Mouse (Mus musculus): ENCODE data around the gene Camkv. TPM values are rescaled to one million over a fixed set of nuclear protein-coding genes. Genes with fewer than 3 reads are reported as not detected.

Camkv gene
- polyA plus RNA-seq, 1 experiment from 2014 or later: 63.4 TPM

DNA sequence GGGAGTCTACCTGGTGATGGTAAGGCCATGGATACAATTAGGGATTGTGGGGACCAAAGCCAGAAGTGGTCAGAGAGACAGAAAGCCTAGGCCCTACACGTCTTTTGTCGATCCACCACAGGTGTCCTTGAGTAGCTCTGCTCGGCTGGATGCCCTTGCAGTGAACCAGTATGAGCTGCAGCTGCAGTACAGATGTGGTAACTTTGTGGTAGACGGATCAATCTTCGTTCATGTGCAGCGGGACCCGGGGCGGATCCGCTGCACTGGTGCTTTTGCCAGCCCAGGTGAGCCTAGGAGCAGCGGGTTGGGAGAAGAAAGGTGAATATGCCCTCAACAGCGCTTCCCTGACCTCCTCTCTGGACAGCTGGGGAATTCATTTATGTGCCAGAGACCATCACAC, 57.5 kb downstream of the Camkv start:
- Histone ChIP-seq H3K4me2 (ENCODE audit: low read length) (no peak overlapping the region), H3K27ac (ENCODE audit: low read depth, low read length) (no peak overlapping the region), H3K36me3 (ENCODE audit: control insufficient read depth, insufficient read depth, low read length) (no peaks in the 10 kb centered on the region), H3K27me3 (replicated peaks; ENCODE audit: control insufficient read depth, insufficient read depth, low read length) (no peaks in the 10 kb centered on the region), H3K9ac (ENCODE audit: low read depth, low read length) (no peak overlapping the region), H3K4me3 (ENCODE audit: low read length) (no peak overlapping the region), H3K4me1 (ENCODE audit: control insufficient read depth, insufficient read depth, low read depth, low read length) (no peaks in the 10 kb centered on the region), H3K9me3 (ENCODE audit: control insufficient read depth, low read length) (no peaks in the 10 kb centered on the region)
- no peak for ATAC-seq
- WGBS: 84% methylated on average over 11 of the region's 11 CpGs

DNA sequence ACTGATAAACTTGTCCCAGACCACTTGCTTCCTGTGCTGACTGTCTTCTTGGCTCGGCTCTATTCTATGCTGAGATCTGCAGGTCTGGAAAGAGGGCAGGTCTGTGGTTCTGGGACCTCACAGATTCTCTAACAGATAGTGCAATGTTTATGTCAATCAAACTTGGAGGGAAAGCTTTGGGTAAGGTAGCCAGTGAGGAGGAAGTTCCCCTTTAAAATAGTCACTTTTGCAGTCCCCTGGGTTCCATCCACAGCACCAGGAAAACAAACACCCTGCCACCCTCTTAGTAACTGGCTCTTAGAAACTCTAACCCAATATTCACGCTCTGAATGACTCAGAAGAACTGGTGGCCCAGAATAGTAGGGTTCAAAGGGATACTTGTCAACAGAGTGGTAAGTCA, 59.0 kb downstream of the Camkv start:
- H3K27me3 ChIP-seq (replicated peaks; ENCODE audit: control insufficient read depth, insufficient read depth, low read length): no peaks in the 10 kb centered on the region
- H3K4me1 ChIP-seq (ENCODE audit: control insufficient read depth, insufficient read depth, low read depth, low read length): no peaks in the 10 kb centered on the region
- ATAC-seq: no peak
- WGBS: 79% methylated on average over 2 of the region's 2 CpGs
- H3K27ac ChIP-seq (ENCODE audit: low read depth, low read length): no peak overlapping the region
- no peaks in the 10 kb centered on the region for H3K36me3 ChIP-seq (ENCODE audit: control insufficient read depth, insufficient read depth, low read length)
- no peaks in the 10 kb centered on the region for H3K9me3 ChIP-seq (ENCODE audit: control insufficient read depth, low read length)
- no peak overlapping the region for H3K9ac ChIP-seq (ENCODE audit: low read depth, low read length)
- no peak overlapping the region for H3K4me2 ChIP-seq (ENCODE audit: low read length)
- no peak overlapping the region for H3K4me3 ChIP-seq (ENCODE audit: low read length)

DNA sequence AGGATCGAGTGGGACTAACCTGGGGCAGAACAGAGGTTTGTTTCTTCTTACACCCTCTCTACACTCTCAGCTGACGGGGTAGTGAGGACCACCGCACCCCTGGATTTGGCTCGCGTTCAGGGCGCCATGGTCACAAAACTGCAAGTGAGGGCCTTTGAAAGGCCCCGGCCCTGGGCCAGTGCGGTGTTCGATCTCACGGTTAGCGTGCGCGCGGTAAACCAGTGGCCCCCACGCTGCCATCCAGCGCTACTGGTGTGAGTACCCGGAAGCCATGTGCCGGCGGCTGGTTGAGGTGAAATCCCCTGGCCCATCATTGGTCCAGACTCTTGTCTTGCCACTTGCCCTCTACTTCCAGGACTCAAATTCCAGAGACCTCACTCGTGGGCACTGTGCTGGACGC, 60.0 kb downstream of the Camkv start:
- Histone ChIP-seq H3K36me3 (ENCODE audit: control insufficient read depth, insufficient read depth, low read length) (no peaks in the 10 kb centered on the region), H3K27ac (ENCODE audit: low read depth, low read length) (no peak overlapping the region), H3K9ac (ENCODE audit: low read depth, low read length) (no peak overlapping the region), H3K4me1 (ENCODE audit: control insufficient read depth, insufficient read depth, low read depth, low read length) (no peaks in the 10 kb centered on the region), H3K9me3 (ENCODE audit: control insufficient read depth, low read length) (no peaks in the 10 kb centered on the region), H3K27me3 (replicated peaks; ENCODE audit: control insufficient read depth, insufficient read depth, low read length) (no peaks in the 10 kb centered on the region), H3K4me2 (ENCODE audit: low read length) (no peak overlapping the region), H3K4me3 (ENCODE audit: low read length) (no peak overlapping the region)
- no peak for ATAC-seq
- WGBS: 94% methylated on average over 21 of the region's 21 CpGs

DNA sequence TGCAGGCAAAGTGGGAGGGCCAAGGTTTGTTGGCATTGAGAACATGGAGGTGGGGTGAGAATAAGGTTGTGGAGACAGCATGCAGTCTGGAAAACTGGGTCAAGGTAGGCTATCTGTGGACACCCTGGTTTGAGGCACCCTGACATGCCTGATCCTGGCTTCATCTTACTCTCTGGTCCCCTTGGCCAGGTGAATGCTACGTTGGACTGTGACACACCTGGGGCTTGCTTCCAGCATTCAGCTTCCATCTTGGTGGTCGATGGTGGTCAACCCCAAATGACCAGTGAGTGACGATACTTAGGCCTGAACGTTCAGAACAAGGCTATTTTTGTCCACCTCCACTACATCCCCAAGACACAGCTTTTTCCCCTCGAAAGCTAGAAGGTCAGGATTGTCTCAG, 60.6 kb downstream of the Camkv start, which contains the start of gene Gm20662:
Gm20662 (plus strand) TSS at position 301 of the 400 bp plus-strand sequence.
- no peaks in the 10 kb centered on the region for H3K9me3 ChIP-seq (ENCODE audit: control insufficient read depth, low read length)
- no peak for ATAC-seq
- H3K27ac ChIP-seq (ENCODE audit: low read depth, low read length): no peak within 1 kb of the TSS
- no peak within 1 kb of the TSS for H3K4me2 ChIP-seq (ENCODE audit: low read length)
- no peak within 1 kb of the TSS for H3K4me3 ChIP-seq (ENCODE audit: low read length)
- 90% methylated on average over 5 of the region's 5 CpGs for WGBS
- no peak within 1 kb of the TSS for H3K9ac ChIP-seq (ENCODE audit: low read depth, low read length)
- H3K4me1 ChIP-seq (ENCODE audit: control insufficient read depth, insufficient read depth, low read depth, low read length): no peaks in the 10 kb centered on the region
- no peaks in the 10 kb centered on the region for H3K36me3 ChIP-seq (ENCODE audit: control insufficient read depth, insufficient read depth, low read length)
- no peaks in the 10 kb centered on the region for H3K27me3 ChIP-seq (replicated peaks; ENCODE audit: control insufficient read depth, insufficient read depth, low read length)

Other genes starting within 250 kb of the Camkv start
- 10.0 and 13.0 TPM in 2 replicates for gene Sema3f, start 225.2 kb upstream of the Camkv start, polyA plus RNA-seq (2015; fragmentation: Nextera tagmentation; extraction: Ambion mirVana)
- gene Rbm5, start 164.7 kb upstream of the Camkv start, polyA plus RNA-seq (2015; fragmentation: Nextera tagmentation; extraction: Ambion mirVana): 210 and 236 TPM in 2 replicates
- 83.1 and 89.7 TPM in 2 replicates for gene Rbm6, start 62.4 kb upstream of the Camkv start, polyA plus RNA-seq (2015; fragmentation: Nextera tagmentation; extraction: Ambion mirVana)
- gene Mon1a, start 47.5 kb upstream of the Camkv start, polyA plus RNA-seq (2015; fragmentation: Nextera tagmentation; extraction: Ambion mirVana): 22.6 and 23.9 TPM in 2 replicates
- 1.3 and 3.0 TPM in 2 replicates for gene Mst1r, start 28.8 kb upstream of the Camkv start, polyA plus RNA-seq (2015; fragmentation: Nextera tagmentation; extraction: Ambion mirVana)
- gene Actl11, start 7.2 kb upstream of the Camkv start, polyA plus RNA-seq (2015; fragmentation: Nextera tagmentation; extraction: Ambion mirVana): not detected in 2 replicates
- 10.0 and 10.8 TPM in 2 replicates for gene Traip, start 14.5 kb downstream of the Camkv start, polyA plus RNA-seq (2015; fragmentation: Nextera tagmentation; extraction: Ambion mirVana)
- gene Uba7, start 39.8 kb downstream of the Camkv start, polyA plus RNA-seq (2015; fragmentation: Nextera tagmentation; extraction: Ambion mirVana): 8.8 and 9.6 TPM in 2 replicates
- 0.58 and 0.89 TPM in 2 replicates for gene Gm20661, start 47.4 kb downstream of the Camkv start, polyA plus RNA-seq (2015; fragmentation: Nextera tagmentation; extraction: Ambion mirVana)
- gene Inka1, start 50.2 kb downstream of the Camkv start, polyA plus RNA-seq (2015; fragmentation: Nextera tagmentation; extraction: Ambion mirVana): 18.1 and 18.7 TPM in 2 replicates
- gene Cdhr4, start 56.8 kb downstream of the Camkv start, polyA plus RNA-seq (2015; fragmentation: Nextera tagmentation; extraction: Ambion mirVana): 2.4 and 3.3 TPM in 2 replicates
- 0.34 and 1.5 TPM in 2 replicates for gene Gm20662, start 60.7 kb downstream of the Camkv start, polyA plus RNA-seq (2015; fragmentation: Nextera tagmentation; extraction: Ambion mirVana)
- gene Ip6k1, start 66.8 kb downstream of the Camkv start, polyA plus RNA-seq (2015; fragmentation: Nextera tagmentation; extraction: Ambion mirVana): 96.0 and 111 TPM in 2 replicates
- gene Gmppb, start 113.6 kb downstream of the Camkv start, polyA plus RNA-seq (2015; fragmentation: Nextera tagmentation; extraction: Ambion mirVana): 25.1 and 25.7 TPM in 2 replicates
- gene Amigo3, start 117.5 kb downstream of the Camkv start, polyA plus RNA-seq (2015; fragmentation: Nextera tagmentation; extraction: Ambion mirVana): 2.1 and 2.4 TPM in 2 replicates
- not detected in 2 replicates for gene Mst1, start 144.8 kb downstream of the Camkv start, polyA plus RNA-seq (2015; fragmentation: Nextera tagmentation; extraction: Ambion mirVana)
- gene Rnf123, start 147.7 kb downstream of the Camkv start, polyA plus RNA-seq (2015; fragmentation: Nextera tagmentation; extraction: Ambion mirVana): 47.6 and 53.9 TPM in 2 replicates
- 58.6 and 60.9 TPM in 2 replicates for gene Apeh, start 158.9 kb downstream of the Camkv start, polyA plus RNA-seq (2015; fragmentation: Nextera tagmentation; extraction: Ambion mirVana)